Mouse (Mus musculus): ENCODE measurements around the gene Cdk2ap2. TPM values are rescaled to one million over a fixed set of nuclear protein-coding genes. Genes with fewer than 3 reads are reported as not detected.

The Cdk2ap2 gene
- polyA plus RNA-seq, 1 experiment from 2014 or later = 91.2 TPM

DNA sequence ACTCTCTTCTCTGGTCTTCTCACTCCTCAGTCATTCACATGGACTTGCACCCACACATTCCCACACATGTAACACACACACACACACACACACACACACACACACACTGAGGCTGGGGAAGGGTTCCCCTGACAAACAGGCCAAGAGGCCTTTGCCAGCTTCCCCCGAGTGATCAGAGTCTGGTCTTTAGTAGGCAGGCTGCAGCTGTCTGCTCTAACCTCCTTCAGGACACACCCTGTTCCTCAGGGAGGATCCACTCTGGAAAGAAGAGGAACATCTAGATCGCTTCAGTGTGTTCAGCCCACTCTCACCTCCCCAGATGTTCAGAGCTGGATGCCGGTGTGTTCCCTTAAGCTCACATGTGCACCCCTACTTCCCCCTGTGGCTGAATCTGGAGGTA lies 2.6 kb upstream of the Cdk2ap2 start:
- Histone ChIP-seq H3K4me2 (ENCODE audit: low read depth, low read length) (no peak overlapping the region), H3K27me3 (ENCODE audit: insufficient read depth, low read length) (0 out of 2 replicates have a peak, but pooled peaks cover 3% of the 10 kb centered on the region), H3K27ac (ENCODE audit: low read depth) (no peak overlapping the region), H3K4me3 (ENCODE audit: low read depth, low read length) (no peak overlapping the region), H3K9me3 (ENCODE audit: low read length) (no peaks in the 10 kb centered on the region), H3K36me3 (replicated peaks; ENCODE audit: insufficient read depth, low read length) (no peaks in the 10 kb centered on the region), H3K9ac (replicated peaks) (no peak overlapping the region), H3K4me1 (ENCODE audit: insufficient read depth) (peaks cover 21% of the 10 kb centered on the region)
- no peak for TF ChIP-seq CTCF (IDR thresholded peaks at IDR 0.05; ENCODE audit: low read depth)
- no peak for TF ChIP-seq EP300 (IDR thresholded peaks at IDR 0.05; ENCODE audit: low read depth)
- ATAC-seq = no peak
- no peak for DNase-seq
- 76% methylated on average over 3 of the region's 3 CpGs for WGBS (ENCODE audit: insufficient replicate concordance)

DNA sequence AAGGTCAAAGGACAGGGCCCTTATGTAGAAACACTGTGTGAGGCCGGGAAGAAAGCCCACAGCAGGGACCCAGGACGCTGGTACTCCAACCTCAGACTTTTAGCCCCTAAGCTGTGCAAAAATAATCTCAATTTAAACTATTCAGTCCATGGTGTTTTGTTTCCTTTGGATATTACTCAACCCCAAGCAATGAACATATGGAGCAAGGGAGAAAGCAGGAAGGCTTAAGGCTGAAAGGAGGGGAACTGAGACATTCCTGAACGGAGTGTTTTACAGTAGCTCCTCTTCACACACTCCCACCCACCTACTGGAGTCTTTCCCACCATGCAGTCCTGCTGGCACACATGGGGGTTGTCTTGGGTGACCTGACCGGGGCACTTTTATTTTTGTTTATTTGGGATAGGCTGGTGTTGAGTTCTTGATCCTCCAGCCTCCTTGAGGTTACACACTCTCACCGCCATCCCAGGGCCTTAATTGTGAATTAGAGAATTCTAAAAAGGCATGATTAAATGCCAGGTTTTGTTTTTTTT lies 2.1 kb upstream of the Cdk2ap2 start:
- H3K9ac ChIP-seq (replicated peaks) = no peak overlapping the region
- peaks cover 26% of the 10 kb centered on the region for H3K4me1 ChIP-seq (ENCODE audit: insufficient read depth)
- no peaks in the 10 kb centered on the region for H3K36me3 ChIP-seq (replicated peaks; ENCODE audit: insufficient read depth, low read length)
- H3K27me3 ChIP-seq (ENCODE audit: insufficient read depth, low read length) = no peaks in the 10 kb centered on the region
- WGBS (ENCODE audit: insufficient replicate concordance) = 81% methylated on average over 5 of the region's 5 CpGs
- no peak overlapping the region for H3K4me3 ChIP-seq (ENCODE audit: low read depth, low read length)
- H3K4me2 ChIP-seq (ENCODE audit: low read depth, low read length) = no peak overlapping the region
- DNase-seq (no peak), ATAC-seq (no peak)
- no peak overlapping the region for H3K27ac ChIP-seq (ENCODE audit: low read depth)
- TF ChIP-seq CTCF (IDR thresholded peaks at IDR 0.05; ENCODE audit: low read depth) = no peak
- TF ChIP-seq EP300 (IDR thresholded peaks at IDR 0.05; ENCODE audit: low read depth) = no peak
- H3K9me3 ChIP-seq (ENCODE audit: low read length) = no peaks in the 10 kb centered on the region

DNA sequence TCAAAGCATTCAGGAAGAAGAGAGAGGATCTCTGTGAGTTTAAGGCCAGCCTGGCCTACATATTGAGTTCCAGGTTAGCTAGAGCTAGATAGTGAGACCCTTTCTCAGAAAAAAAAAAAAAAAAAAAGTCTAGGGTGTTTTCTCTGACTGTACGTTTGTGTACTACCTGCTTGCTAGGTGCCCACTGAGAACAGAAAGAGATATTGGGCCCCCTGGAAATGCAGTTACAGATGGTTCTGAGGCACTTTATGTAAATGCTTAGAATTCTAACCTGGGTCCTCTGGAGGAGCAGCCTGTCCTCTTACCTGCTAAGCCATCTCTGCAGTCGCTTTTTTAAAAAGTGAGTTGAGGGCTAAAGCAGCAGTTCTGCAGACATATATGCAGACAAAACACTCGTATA lies 1.2 kb upstream of the Cdk2ap2 start:
- ATAC-seq (no peak), DNase-seq (no peak)
- Histone ChIP-seq H3K27me3 (ENCODE audit: insufficient read depth, low read length) (peaks cover 7% of the 10 kb centered on the region), H3K4me3 (ENCODE audit: low read depth, low read length) (no peak overlapping the region), H3K27ac (ENCODE audit: low read depth) (no peak overlapping the region), H3K9me3 (ENCODE audit: low read length) (no peaks in the 10 kb centered on the region), H3K4me2 (ENCODE audit: low read depth, low read length) (no peak overlapping the region), H3K36me3 (replicated peaks; ENCODE audit: insufficient read depth, low read length) (no peaks in the 10 kb centered on the region), H3K4me1 (ENCODE audit: insufficient read depth) (peaks cover 36% of the 10 kb centered on the region), H3K9ac (replicated peaks) (no peak overlapping the region)
- 68% methylated on average over 3 of the region's 3 CpGs for WGBS (ENCODE audit: insufficient replicate concordance)
- TF ChIP-seq CTCF (IDR thresholded peaks at IDR 0.05; ENCODE audit: low read depth) (no peak), EP300 (IDR thresholded peaks at IDR 0.05; ENCODE audit: low read depth) (no peak)

DNA sequence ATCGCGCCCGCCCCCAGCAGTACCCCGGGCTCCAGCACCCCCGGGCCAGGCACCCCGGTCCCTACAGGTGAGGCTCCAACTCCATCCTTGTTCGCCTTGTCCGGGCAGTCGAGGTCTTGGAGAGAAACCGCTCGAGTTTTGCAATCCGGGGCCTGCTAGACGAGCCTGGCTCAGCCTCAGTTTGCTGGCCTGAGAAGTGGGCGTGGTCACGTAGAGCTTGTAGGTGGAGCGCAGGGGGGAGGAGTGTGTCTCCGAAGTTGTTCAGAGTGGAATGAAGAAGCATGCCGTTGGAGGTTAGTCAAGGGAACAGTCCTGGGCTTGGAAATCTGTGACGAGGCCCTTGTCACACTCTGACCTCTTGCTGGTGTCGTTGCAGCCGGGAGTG lies 451 bp downstream of the Cdk2ap2 start:
- ATAC-seq = peak; percentile 66
- Histone ChIP-seq H3K4me2 (ENCODE audit: low read depth, low read length) (peak overlapping the region; percentile 95), H3K36me3 (replicated peaks; ENCODE audit: insufficient read depth, low read length) (peaks cover 3% of the 10 kb centered on the region), H3K9ac (replicated peaks) (peak overlapping the region; percentile 60), H3K4me1 (ENCODE audit: insufficient read depth) (peaks cover 39% of the 10 kb centered on the region), H3K27ac (ENCODE audit: low read depth) (peak overlapping the region; percentile 95), H3K4me3 (ENCODE audit: low read depth, low read length) (peak overlapping the region; percentile 68), H3K9me3 (ENCODE audit: low read length) (no peaks in the 10 kb centered on the region), H3K27me3 (ENCODE audit: insufficient read depth, low read length) (peaks cover 19% of the 10 kb centered on the region)
- TF ChIP-seq EP300 (IDR thresholded peaks at IDR 0.05; ENCODE audit: low read depth) = no peak
- TF ChIP-seq CTCF (IDR thresholded peaks at IDR 0.05; ENCODE audit: low read depth) = no peak
- DNase-seq = peak; percentile 90
- WGBS (ENCODE audit: insufficient replicate concordance) = 2% methylated on average over 21 of the region's 21 CpGs

DNA sequence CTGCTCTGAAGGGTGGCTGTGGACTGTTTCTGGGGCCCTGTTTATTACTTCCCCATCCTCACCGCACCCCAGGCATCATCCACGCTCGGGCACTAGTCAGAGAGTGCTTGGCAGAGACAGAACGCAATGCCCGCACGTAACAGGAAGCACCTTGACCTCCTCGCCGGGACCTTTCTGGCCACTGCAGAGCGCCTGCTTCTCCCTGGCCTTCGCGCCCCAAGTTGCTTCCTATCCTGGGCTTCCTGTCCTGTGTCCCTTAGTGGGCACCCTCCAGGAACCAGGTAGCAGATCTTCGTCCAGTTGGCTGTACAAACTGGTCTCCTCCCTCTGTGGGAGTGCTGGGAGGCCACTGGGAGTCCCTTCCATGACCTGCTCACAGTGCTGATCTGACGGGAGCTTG lies 1.4 kb downstream of the Cdk2ap2 start:
- ATAC-seq = no peak
- peak overlapping the region; percentile 41 for H3K9ac ChIP-seq (replicated peaks)
- H3K27me3 ChIP-seq (ENCODE audit: insufficient read depth, low read length) = peaks cover 19% of the 10 kb centered on the region
- H3K4me2 ChIP-seq (ENCODE audit: low read depth, low read length) = peak overlapping the region; percentile 95
- H3K27ac ChIP-seq (ENCODE audit: low read depth) = peak overlapping the region; percentile 95
- peaks cover 7% of the 10 kb centered on the region for H3K36me3 ChIP-seq (replicated peaks; ENCODE audit: insufficient read depth, low read length)
- no peak for TF ChIP-seq EP300 (IDR thresholded peaks at IDR 0.05; ENCODE audit: low read depth)
- no peak for TF ChIP-seq CTCF (IDR thresholded peaks at IDR 0.05; ENCODE audit: low read depth)
- peak; percentile 54 for DNase-seq
- H3K4me1 ChIP-seq (ENCODE audit: insufficient read depth) = peaks cover 39% of the 10 kb centered on the region
- peak overlapping the region; percentile 68; the same call in 1 of the 2 replicates for H3K4me3 ChIP-seq (ENCODE audit: low read depth, low read length)
- H3K9me3 ChIP-seq (ENCODE audit: low read length) = no peaks in the 10 kb centered on the region
- WGBS (ENCODE audit: insufficient replicate concordance) = 67% methylated on average over 13 of the region's 13 CpGs

DNA sequence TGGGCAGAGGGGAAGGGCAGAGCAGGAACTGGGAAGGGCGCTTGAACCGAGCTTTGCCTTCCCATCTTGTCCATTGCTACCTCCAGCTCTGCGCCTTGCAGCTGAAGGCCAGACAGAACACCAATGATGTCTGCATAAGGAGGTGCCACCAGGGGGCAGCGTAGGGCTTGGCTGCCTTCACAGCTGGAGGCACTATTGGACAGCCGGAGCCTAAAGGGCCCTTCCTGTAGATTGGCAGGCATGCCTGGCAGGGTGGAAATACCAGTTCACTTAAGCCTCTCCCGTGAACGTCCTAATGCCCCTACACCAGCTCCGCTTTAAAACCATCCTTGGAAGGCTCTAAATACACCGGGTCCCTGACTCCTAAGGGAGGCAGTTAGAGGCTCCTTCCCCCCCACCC lies 2.1 kb downstream of the Cdk2ap2 start:
- H3K4me1 ChIP-seq (ENCODE audit: insufficient read depth) = peaks cover 39% of the 10 kb centered on the region
- no peaks in the 10 kb centered on the region for H3K9me3 ChIP-seq (ENCODE audit: low read length)
- WGBS (ENCODE audit: insufficient replicate concordance) = 4% methylated on average over 9 of the region's 9 CpGs
- H3K36me3 ChIP-seq (replicated peaks; ENCODE audit: insufficient read depth, low read length) = peaks cover 7% of the 10 kb centered on the region
- peak overlapping the region; percentile 95 for H3K4me2 ChIP-seq (ENCODE audit: low read depth, low read length)
- DNase-seq (peak; percentile 96), ATAC-seq (peak; percentile 11; the same call in 1 of the 2 replicates)
- no peak overlapping the region; the same call in 1 of the 2 replicates for H3K9ac ChIP-seq (replicated peaks)
- H3K27me3 ChIP-seq (ENCODE audit: insufficient read depth, low read length) = peaks cover 19% of the 10 kb centered on the region
- H3K27ac ChIP-seq (ENCODE audit: low read depth) = peak overlapping the region; percentile 95
- TF ChIP-seq EP300 (IDR thresholded peaks at IDR 0.05; ENCODE audit: low read depth) = no peak
- peak; percentile 100 for TF ChIP-seq CTCF (IDR thresholded peaks at IDR 0.05; ENCODE audit: low read depth)
- peak overlapping the region; percentile 51 for H3K4me3 ChIP-seq (ENCODE audit: low read depth, low read length)
